Mouse (Mus musculus) liver (tissue): ENCODE data around the gene Ccdc74a.

Source experiments
- DNase-seq: peaks from one replicate; pipeline ENCODE4 v3.0.0-alpha.2; 2020; ENCODE audit warnings: mixed read lengths

The Ccdc74a gene

DNA sequence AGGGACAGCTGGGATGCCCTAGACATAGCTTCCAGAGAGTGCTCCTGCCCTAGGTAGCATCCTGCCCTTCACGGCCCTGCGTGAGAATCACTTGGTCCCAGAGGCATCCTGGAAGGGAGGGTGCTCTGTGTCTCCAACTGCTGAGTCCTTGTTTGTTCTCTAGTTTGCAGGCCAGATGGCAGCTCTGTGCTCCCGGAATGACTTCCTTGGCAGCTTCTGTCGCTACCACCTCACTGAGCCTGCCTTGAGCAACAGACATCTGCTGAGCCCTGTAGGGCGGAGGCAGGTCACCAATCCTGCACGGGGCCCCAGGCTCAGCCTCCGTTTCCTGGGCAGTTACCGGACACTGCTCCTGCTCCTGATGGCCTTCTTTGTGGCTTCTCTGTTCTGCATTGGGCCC, 4.0 kb upstream of the Ccdc74a start:
- DNase-seq: no peak

DNA sequence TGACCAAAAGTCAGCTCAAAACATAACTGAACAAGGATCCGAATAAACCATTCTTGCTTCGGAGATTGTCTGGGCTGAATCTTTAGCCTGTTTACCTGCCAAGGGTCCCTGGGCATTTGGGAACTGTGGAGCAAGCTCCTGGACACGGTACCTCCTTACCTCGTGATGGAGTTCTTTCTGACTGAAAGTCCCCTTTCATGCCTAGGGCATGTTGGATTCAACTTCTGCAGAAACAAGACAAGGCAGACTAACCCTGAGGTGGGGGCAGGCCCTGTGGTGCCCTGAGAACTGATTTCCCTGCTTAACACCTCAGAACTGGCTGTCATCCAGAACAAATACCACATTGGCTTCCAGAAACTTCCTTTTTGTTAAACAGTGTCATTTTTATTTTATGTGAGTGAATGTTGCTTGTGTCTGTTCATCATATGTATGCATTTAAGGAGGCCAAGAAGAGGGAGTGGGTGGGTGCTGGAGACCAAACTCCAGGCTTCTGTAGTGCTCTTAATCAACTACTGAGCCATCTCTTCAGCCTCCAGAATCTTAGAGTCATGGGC, 2.8 kb upstream of the Ccdc74a start:
- no peak for DNase-seq

DNA sequence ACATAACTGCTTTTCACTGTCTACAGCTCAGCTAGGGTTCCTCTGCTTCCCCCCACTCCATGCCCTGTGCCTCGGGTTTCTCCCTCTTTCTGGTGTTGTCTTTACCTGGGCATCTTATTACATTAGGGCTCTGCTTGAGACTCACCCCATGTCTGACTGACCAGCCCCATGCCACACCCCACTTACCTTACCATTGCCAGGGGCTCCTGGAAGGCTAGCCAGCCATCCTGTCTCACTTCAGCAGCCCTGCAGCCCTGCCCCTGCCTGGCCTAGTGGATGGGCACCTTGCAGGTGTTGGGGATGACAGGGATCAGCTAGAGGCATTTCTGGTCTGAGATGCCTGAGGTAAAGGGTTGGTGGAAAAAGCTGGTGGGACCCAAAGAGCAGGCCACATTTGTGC, 886 bp downstream of the Ccdc74a start:
- no peak for DNase-seq

DNA sequence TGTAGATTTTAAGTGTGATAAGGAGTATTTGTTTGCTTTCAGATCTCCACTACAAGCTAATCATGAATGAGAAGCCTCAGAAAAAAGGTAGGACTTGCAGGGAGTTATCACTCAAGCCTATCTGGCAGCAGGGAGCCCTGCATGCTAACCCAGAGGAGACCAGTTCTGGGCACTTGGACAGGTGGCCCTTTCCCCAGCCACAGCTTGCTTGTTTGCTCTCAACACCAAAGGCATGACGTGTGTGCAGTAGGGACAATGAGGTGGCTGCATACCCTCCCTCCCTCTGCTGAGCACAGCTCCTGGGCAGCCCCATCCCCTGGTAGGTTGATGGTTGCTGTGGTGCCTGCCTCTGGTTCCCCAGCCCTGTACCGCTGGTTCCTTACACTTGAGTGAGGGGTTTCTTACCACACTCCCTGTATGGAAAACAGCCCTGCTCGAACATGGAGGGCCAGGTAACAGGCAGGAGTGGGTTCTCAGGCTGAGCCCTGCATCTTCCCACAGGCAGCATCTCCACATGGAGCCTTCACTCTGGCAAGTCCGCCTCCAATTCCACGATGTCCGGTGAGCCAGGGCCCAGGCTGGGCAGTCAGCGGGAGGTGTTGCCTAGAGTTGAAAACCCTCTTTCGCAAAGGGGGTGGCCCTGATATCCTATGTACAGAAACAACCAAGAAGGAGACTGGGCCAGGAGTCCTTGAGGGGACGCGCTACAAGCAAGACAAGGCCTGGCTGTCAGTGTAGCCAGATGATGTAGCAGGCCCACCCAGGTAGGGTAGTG, 1.5 kb downstream of the Ccdc74a start:
- DNase-seq: no peak

DNA sequence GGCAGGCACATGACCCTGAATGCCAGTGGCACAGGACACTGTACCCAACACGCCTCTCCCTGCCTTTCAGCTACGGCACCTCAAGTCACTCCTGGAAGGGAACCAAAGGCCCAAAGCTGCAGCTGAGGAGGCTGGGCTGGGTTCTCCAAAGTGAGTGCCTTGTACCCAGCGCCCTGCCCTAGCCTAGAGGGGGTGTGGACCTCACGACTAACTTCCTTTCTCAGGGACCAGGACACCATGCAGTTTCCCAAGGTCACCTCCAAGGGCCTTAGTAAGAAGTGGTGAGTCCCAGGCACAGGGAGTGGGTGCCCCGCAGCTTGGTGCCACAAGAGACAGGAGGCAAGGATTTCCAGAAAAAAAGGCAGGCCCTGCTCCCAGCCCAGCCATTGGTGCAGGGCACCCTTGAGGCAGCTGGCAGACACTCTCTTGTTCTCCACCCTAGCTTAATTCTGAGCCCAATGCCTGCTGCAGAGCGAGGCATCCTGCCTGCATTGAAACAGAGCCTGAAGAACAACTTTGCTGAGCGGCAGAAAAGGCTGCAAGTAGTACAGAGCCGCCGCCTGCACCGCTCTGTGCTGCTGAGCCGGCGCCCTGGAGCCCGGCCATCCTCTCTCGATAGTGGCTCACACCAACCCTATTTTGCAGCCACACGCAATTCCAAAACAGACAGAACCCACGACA, 3.8 kb downstream of the Ccdc74a start:
- no peak for DNase-seq

DNA sequence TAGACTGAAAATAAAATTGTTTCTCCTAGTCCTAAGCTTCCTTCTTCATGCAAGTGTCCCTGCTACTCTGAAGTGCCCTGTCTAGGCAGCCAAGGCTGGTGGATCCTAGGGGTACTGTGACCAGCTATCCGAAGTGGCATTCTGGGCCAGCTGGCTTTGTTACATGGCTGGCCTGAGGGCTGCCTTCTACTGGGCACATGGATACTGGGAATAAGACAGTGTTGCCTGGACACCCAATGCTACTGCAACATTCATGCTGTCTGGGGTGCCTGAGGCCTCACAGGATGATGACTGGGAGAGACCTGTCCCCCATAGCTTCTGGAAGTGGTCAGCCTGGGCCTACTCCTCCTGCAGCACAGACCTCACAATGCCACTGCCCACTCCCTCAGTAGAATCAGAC, 4.4 kb downstream of the Ccdc74a start:
- no peak for DNase-seq

DNA sequence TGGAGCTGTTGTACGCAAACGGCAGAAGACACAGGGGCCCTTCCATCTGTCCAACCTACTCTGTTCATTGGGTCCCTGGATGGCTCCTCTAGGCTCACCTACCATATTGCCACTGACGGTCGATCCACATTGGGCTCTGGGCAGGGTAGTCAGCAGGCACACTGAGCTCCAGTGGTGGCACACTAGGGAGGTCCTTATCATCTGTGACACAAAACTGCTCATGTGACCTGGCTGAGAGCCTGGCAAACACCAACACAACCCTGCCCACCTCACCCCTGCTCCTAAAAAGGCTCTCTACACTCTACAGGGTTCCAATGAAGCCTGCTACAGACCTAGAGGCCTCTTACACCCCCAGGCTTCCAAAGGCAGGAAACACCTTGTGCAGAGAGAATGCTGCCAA, 6.3 kb downstream of the Ccdc74a start:
- no peak for DNase-seq

DNA sequence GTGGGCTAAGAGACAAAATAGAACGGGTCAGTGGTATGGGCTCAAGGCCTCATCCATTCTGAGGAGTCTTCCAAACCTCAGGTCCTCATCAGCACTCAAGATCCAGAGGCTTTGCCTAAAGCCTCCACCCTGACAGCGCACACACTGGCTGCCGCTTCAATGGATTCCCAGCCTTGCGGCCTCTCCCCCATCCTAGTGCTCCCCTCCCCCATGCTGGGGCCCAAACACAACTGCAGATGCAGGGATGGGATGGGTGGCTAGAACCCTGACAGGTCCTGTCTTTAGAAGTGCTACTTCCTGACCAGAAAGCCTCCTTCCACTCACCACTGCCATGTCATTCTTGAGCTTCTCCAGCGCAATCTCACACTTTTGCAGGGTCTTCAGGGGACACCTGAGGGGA, 7.3 kb downstream of the Ccdc74a start:
- no peak for DNase-seq

DNA sequence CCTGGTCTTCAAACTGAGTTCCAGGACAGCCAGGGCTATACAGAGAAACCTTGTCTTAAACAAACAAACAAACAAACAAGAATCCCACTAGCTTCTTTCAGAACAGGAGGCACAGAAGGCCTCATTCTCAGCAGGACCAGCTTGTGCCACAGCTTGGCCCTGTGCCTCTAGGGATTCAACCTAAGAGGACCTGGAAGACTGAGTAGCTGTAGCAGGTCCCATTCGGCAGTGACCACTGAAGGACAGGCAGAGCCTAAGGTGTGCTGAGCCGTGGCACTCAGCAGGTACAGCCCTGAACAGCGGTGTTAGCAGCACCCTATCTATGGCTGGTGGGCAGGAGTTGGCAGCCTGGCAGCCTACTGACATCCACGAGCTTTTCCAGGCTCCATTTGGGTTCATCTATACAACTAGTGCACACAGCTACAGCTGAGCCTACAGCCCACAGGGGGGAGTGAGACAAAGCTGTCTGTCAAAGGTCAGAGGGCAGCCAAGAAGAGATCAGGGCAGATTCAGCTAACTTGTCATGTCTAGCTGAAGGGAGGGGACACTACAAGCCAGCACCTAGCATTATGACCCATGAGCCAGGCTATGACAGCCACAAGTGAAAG, 8.0 kb downstream of the Ccdc74a start:
- no peak for DNase-seq

DNA sequence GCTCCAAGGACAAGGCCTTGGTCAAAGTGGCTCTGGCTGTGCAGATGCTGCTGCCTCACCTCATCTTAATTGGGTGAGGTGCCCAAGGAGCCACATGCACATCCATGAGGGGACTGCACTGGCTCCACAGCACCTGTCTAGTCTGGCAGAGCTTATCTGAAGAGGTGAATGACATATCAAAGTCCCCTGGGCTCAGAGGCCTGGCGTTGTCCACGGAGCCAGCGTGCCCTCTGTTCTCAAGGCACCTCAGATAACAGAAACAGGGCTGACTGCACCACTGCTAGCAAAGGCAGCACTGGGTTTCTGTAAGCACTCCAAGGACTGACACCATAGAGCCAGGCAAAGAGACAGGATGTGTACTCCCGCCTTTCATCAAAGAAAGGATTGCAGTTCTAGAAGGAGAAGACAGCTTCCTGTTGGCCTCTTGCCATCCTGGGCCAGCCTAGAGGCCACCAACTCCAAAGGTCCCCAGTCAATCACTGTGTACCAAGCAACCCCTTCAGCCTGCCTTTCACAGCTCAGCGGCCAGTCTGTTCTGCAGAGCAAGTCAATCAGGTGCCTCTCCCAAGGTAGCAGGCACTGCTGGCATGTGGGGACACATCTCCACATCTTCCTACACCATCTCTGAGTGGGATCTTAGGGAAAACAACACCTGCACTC, 10.1 kb downstream of the Ccdc74a start:
- DNase-seq: no peak

DNA sequence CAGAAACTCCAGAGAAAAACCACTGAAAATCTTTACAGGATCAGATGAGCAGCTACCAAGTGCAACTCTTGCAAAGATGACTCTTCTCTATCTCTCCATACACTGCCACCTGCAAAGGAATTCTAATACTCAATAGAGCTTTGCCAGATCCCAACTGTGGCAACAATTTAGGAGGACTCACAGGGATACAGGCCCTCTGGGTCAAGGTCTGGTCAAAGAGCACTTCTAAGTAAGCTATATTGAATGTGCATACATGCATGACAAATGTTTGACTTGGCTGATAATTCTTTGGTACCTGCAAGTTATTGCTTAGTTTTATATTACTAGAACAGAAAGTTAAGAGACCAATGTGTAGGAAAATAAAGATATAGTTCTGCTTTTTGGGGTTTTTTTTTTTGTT, 19.3 kb downstream of the Ccdc74a start:
- DNase-seq: no peak

DNA sequence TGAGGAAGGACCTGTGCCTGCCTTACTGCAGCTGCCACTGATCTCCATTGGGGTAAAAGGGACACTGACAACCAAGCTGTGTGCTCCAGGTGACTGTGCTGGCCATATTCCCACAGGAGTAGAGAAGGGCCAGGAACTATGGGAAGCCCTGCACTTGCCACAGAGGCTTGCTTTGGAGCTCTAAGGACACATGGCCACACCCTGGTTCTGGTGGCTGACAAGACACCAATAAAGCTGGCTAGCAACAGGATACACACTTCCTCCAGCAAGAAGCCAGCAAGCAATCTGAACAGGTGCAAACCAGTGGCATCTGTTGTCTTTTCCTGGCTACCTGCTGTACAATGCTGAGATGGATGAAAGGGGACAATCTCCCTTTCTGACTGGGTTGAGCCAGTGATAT, 23.6 kb downstream of the Ccdc74a start:
- DNase-seq: no peak

DNA sequence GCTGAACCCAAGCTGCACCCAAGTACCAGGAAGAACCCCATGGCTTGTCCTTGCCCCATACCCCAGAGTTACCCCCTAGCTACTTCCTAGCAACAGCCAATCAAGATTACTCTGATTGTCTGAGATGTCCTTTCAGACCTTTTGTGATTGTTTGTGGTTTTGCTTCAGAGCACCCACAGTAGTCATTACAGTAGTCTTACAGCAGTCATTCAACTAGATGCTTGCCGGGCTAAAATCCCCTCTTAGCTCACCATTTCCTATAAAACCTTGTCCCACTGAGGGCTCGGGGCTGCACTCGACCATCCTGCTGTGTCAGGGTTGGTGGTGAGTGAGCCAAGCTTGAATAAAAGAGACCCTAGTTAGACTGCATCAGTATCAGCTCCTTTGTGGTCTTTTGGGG, 48.6 kb downstream of the Ccdc74a start:
- no peak for DNase-seq
